Mouse (Mus musculus): Measurements from ENCODE around the gene Duox2.

Gene Duox2

GRCm38 (mm10) chr2:122298096-122298499 lies at the start of gene Duox2:
Gene Duox2, minus strand, starts transcription at chr2:122298449.
- 1% methylated on average over 13 of the region's 13 CpGs for WGBS

- WGBS = 95% methylated on average over 3 of the region's 3 CpGs
Observed at GRCm38 (mm10) chr2:122347257-122347656, 49.0 kb upstream of the Duox2 start.

DNA sequence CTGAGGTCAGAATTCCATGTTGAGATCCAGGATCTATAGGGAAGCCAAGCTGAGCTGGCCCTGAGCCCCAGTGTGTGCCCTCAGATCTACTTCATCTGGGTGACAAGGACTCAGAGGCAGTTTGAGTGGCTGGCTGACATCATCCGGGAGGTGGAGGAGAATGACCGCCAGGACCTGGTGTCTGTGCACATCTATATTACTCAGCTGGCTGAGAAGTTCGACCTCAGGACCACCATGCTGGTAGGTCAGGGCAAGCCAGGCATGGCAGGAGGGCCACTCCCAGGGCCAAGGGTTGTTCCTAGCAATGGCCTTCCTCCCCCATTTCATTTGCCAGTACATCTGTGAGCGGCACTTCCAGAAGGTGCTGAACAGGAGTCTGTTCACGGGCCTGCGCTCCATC lies 47.9 kb upstream of the Duox2 start:
- 91% methylated on average over 6 of the region's 6 CpGs for WGBS

GRCm38 (mm10) chr2:122345106-122345893 lies 47.1 kb upstream of the Duox2 start:
- 78% methylated on average over 6 of the region's 6 CpGs for WGBS

GRCm38 (mm10) chr2:122337291-122337690 lies 39.0 kb upstream of the Duox2 start:
- WGBS = 65% methylated on average over 21 of the region's 21 CpGs

DNA sequence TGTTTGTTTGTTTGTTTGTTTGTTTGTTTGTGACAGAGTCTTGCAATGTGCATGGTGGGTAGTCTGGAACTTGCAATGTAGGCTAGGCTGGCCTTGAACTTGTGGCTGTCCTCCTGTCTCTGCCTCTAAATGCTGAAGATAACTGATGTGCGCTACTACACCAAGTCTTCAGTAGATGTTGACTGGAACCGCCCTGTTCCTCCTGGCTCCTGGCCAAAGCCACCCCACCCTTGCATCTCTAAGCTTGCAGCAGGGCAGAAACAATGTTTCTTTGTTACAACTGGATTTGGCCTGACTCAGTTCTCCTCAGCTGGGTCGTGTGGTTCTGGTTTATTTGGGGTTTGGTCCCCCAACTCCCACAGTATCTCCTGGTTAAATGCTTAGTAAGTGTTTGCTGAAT lies 35.9 kb upstream of the Duox2 start:
- 57% methylated on average over 3 of the region's 3 CpGs for WGBS

DNA sequence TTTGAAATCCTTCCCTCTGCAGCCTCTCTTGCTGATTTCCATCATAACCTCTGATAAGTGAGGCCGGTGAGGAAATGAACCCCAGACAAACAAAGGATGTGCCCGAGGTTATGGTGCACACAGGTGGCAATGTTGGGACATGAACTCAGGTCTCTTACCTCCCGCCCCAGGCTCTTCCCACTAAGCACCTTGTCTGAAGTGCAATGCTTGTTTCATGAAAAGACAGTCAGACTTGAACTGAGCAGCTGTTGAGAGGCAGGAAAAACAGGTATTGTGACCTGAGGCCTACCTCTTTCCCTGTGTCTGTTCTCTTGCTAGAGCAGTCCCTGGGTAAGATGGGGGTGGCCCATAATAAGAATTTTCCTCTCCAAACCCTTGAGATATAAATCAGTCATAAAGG lies 34.0 kb upstream of the Duox2 start:
- 97% methylated on average over 3 of the region's 3 CpGs for WGBS

- WGBS = 82% methylated on average over 6 of the region's 6 CpGs
Observed at GRCm38 (mm10) chr2:122330317-122330716, 32.1 kb upstream of the Duox2 start.

DNA sequence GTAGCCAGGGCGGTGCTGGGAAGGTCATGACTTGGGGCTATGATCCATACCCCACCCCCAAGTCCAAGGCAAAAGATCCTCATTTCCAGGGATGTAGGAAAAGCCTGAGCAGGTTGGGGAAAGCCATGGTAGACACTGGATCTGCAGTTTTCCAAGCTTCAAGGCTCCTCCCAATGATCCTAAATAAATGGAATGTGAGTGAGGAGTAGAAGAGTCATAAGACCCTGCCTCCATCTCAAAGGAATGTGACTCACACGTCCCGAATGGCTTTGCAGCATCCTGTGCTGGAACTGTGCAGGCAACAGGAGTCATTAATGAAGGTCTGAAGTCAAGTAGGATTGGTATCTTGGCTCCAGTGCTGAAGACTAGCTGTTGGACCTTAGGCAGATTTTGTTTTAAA lies 29.7 kb upstream of the Duox2 start:
- WGBS = 85% methylated on average over 3 of the region's 3 CpGs

DNA sequence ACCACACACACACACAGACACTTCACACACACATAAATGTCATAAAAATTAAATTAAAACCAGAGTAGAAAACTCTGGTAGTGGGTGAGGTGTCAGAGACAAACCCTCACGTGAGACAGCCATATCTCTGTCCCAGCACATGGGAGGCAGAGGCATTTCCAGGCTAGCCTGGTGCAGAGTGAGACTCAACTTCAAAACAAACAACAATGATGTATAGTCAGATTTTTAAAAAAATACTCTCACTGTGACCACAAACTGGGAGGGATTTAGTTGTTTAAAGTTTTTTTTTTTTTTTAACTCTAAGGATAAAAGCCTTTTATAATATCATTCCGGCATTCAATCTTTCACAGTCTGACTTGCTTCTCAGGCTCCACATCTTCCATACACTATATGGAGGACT lies 27.1 kb upstream of the Duox2 start:
- WGBS = 66% methylated on average over 2 of the region's 2 CpGs

- 84% methylated on average over 3 of the region's 3 CpGs for WGBS
Observed at GRCm38 (mm10) chr2:122324586-122324985, 26.3 kb upstream of the Duox2 start.

GRCm38 (mm10) chr2:122323960-122324359 lies 25.7 kb upstream of the Duox2 start:
- 74% methylated on average over 3 of the region's 3 CpGs for WGBS

- WGBS = 79% methylated on average over 4 of the region's 4 CpGs
Observed at GRCm38 (mm10) chr2:122317384-122317783, 19.1 kb upstream of the Duox2 start.

GRCm38 (mm10) chr2:122315372-122315771 lies 17.1 kb upstream of the Duox2 start, which contains the start of gene Duox1:
Gene Duox1, plus strand, starts transcription at chr2:122315672.
- WGBS = 90% methylated on average over 7 of the region's 7 CpGs

GRCm38 (mm10) chr2:122313536-122313935 lies 15.3 kb upstream of the Duox2 start, which contains the start of gene Duoxa1:
Gene Duoxa1, minus strand, starts transcription at chr2:122313730.
- WGBS = 12% methylated on average over 24 of the region's 24 CpGs

- WGBS = 4% methylated on average over 27 of the region's 27 CpGs
Observed at GRCm38 (mm10) chr2:122312722-122313417, 14.6 kb upstream of the Duox2 start.

GRCm38 (mm10) chr2:122311561-122311960 lies 13.3 kb upstream of the Duox2 start:
- WGBS = 55% methylated on average over 2 of the region's 2 CpGs

DNA sequence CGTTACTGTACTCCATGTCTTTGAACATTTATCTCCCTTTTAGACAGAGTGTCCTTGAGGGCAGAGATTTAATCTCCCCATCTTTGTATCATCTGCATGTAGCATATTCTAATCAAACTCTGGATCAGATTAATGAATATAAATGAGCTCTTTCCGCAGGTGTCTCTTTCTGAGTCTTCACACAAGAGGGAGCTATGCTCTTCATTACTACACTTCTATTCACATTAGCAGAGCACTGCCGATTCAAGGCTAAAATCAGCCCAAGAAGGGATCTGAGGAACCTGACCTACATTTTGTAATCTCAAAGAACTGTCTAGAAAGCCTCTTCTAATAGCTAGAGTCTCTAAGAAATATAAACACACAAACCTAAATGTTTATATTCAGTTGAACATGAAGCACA lies 11.4 kb upstream of the Duox2 start:
- 38% methylated on average over 3 of the region's 3 CpGs for WGBS

GRCm38 (mm10) chr2:122306184-122306583 lies 7.9 kb upstream of the Duox2 start:
- 33% methylated on average over 4 of the region's 4 CpGs for WGBS

DNA sequence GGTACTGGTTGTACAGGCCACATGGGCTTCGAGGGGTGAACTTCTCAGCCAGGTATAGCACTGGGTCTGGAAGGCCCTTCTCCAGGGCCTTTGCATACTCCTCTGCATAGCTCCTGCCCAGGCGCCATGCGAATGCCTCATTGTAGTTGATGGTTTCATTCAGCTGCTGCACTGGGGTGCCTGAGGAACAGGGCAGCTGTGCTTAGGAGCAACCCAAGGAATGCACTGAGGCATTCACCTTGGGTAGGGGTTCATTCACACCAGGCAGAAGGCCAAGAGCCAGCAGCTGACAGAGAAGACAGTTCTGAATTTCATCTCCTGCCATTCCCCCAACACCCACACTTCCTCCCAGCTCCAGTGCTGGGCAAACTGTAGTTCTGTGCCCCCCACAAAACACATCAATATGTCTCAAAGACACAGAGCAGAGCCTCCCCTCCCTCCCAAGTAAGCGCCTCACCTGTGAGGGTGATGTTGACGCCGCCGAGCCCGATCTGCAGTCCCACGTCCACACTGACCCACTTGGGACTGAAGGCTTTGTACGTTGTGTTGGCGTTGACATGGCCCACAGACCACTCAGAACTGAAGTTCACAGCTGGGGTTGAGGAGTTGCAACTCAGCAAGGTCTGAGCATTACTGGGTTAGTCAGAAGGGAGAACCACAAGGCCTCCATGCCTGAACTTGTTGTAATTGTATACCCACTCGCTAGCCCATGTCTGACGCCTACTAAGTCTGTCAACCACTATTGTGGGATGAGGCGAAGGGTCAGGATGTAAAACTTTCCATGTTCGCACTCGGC lies 7.0 kb upstream of the Duox2 start:
- 93% methylated on average over 16 of the region's 16 CpGs for WGBS

DNA sequence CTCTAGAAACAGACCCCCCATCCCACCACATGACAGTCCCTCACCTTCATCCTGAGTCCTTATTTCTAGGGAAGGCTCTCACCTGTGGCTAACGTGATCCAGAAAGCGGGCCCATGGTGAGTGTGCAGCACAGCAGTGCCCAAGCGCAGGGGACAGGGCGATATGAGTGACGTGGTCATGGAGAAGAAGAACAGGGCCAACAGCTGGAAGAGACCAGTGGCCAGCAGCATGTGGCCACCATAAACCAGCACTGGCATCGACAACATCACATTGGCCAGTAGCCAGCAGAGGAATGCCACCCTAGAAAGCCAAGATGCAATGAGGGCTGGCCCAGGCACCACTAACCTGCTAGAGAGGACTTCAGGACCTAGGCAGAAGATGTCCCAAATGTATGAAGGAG lies 6.3 kb upstream of the Duox2 start:
- WGBS = 94% methylated on average over 6 of the region's 6 CpGs

GRCm38 (mm10) chr2:122302574-122303241 lies 4.5 kb upstream of the Duox2 start:
- WGBS = 17% methylated on average over 9 of the region's 9 CpGs
